10 mouse cellular contexts compared by ENCODE assay signal in genomic region chr6:52177061-52177735, GRCm38 (mm10). TPM values are rescaled to one million over a fixed set of nuclear protein-coding genes. Genes with fewer than 3 reads are reported as not detected.
DNase-seq lines count a peak whose midpoint lies in the region; ATAC-seq and TF ChIP-seq lines count a peak whose summit lies in the region.
"Had no signal": no experiment of that assay in that cellular context is flagged by ENCODE, and none has a peak within 500 bp of the region (broad histone marks: within the 10 kb centered on the region; RNA-seq: fewer than 3 reads in every experiment).

TSS of gene 5730596B20Rik (plus strand) at chr6:52177498.

- DNase-seq in heart, adult 2 months, result no peak
- no peak for DNase-seq in heart, adult 8-10 months (ENCODE audit: low spot score)
- DNase-seq in embryonic facial prominence, embryonic 10.5 days (ENCODE audit: low spot score), result peak; percentile 63
- DNase-seq in kidney, adult 9 months, result peak; percentile 91
- peak; percentile 54 to 64 for DNase-seq in lung, postnatal 4 days
- DNase-seq in cerebellum, postnatal 14 days, result no peak
- no peak for DNase-seq in right cerebral cortex, postnatal 10 days (ENCODE audit: low spot score in 2 of 2)

- H3K4me1 ChIP-seq in heart, adult 2 months (ENCODE audit: control insufficient read depth, insufficient read depth, low read length), result no peaks in the 10 kb centered on the region
- H3K4me1 ChIP-seq in embryonic facial prominence, embryonic 10.5 days, result peaks cover 15% of the 10 kb centered on the region

- WGBS in heart, adult 2 months, result 5% methylated on average over 36 of the region's 36 CpGs
- WGBS in embryonic facial prominence, embryonic 10.5 days, result under 1% methylated on average over 36 of the region's 36 CpGs

- peak within 1 kb of the TSS; percentile 48 for H3K27ac ChIP-seq in heart, adult 2 months
- H3K27ac ChIP-seq in embryonic facial prominence, embryonic 10.5 days (replicated peaks), result peak within 1 kb of the TSS; percentile 73
- H3K27ac ChIP-seq: macrophage had no signal

- H3K9ac ChIP-seq in heart, adult 2 months (ENCODE audit: low read depth, low read length), result no peak within 1 kb of the TSS

- H3K79me2 ChIP-seq in heart, adult 2 months (replicated peaks; ENCODE audit: control insufficient read depth, insufficient read depth, low read length), result no peaks in the 10 kb centered on the region

- TF ChIP-seq EP300 in heart, adult 2 months (IDR thresholded peaks at IDR 0.05; ENCODE audit: insufficient read depth, low read depth, low read length), result no peak

- no peaks in the 10 kb centered on the region for H3K9me3 ChIP-seq in embryonic facial prominence, embryonic 10.5 days

- no peak within 1 kb of the TSS; the same call in 1 of the 2 replicates for H3K4me3 ChIP-seq in heart, adult 2 months
- peak within 1 kb of the TSS; percentile 46 for H3K4me3 ChIP-seq in embryonic facial prominence, embryonic 10.5 days

- intact Hi-C loops in heart, adult 2 months (cut with DNase I), result no loop called here

- TF ChIP-seq CTCF in heart, adult 2 months (IDR thresholded peaks at IDR 0.05), result no peak

- ATAC-seq in CD4-positive, CD25-positive, alpha-beta regulatory T cell, adult 4 months, result no peak

- peaks cover 13% of the 10 kb centered on the region for H3K27me3 ChIP-seq in heart, adult 2 months (ENCODE audit: control insufficient read depth, insufficient read depth, low read length)
- peaks cover 100% of the 10 kb centered on the region for H3K27me3 ChIP-seq in embryonic facial prominence, embryonic 10.5 days (replicated peaks; ENCODE audit: low read depth, poor library complexity, severe bottlenecking)
- H3K27me3 ChIP-seq: CH12.LX had no signal

- no peak for TF ChIP-seq POLR2A in heart, adult 2 months (IDR thresholded peaks at IDR 0.05; ENCODE audit: insufficient read depth, low read depth, low read length)

- no peaks in the 10 kb centered on the region for H3K36me3 ChIP-seq in heart, adult 2 months (ENCODE audit: control insufficient read depth, insufficient read depth, low read length)
- no peaks in the 10 kb centered on the region for H3K36me3 ChIP-seq in embryonic facial prominence, embryonic 10.5 days (replicated peaks)

RNA-seq across cellular contexts. Expression of gene 5730596B20Rik, which starts in this region (rescaled TPM):
- not detected for total RNA-seq in heart, adult 2 months (2021)
- polyA plus RNA-seq in heart, adult 2 months (2012; rRNA removed), result not detected in 2 replicates
- total RNA-seq in heart, adult 8-10 months (2022), result under 1 TPM in 1 of 4 experiments, not detected in 3; 0.06 TPM
- polyA plus RNA-seq in embryonic facial prominence, embryonic 10.5 days (2016; fragmentation: Nextera tagmentation; extraction: Ambion mirVana), result 0.12 and 0.64 TPM in 2 replicates
- not detected for polyA plus RNA-seq in CD4-positive, CD25-positive, alpha-beta regulatory T cell, adult 4 months (2017; shearing (Covaris generic))
- total RNA-seq: CH12.LX had no signal
- polyA plus RNA-seq: macrophage had no signal

Comparison
In these comparisons a context has a peak if more than half of its experiments do, and no peak if none do; other contexts are left out.
1. Peak in DNase-seq, H3K4me3 ChIP-seq and H3K27ac ChIP-seq in embryonic facial prominence, embryonic 10.5 days; RNA of the gene not detected or under 1 TPM.
2. DNase-seq: peak in kidney, adult 9 months (single experiment) and lung, postnatal 4 days (2 of 2); none in heart, adult 2 months (0 of 2), heart, adult 8-10 months (single experiment), cerebellum, postnatal 14 days (0 of 2) and right cerebral cortex, postnatal 10 days (0 of 2).